Mouse (Mus musculus): ENCODE data around the gene Pnpla8. TPM values are rescaled to one million over a fixed set of nuclear protein-coding genes. Genes with fewer than 3 reads are reported as not detected.

Gene Pnpla8
- polyA plus RNA-seq, 1 experiment from 2014 or later = 69.4 TPM

GRCm38 (mm10) chr12:44329316-44330215 is 108.4 kb downstream of the Pnpla8 start:
- Histone ChIP-seq H3K4me3 (ENCODE audit: low read length) (peak overlapping the region; percentile 73), H3K27me3 (ENCODE audit: control insufficient read depth, insufficient read depth, low read depth, low read length) (peaks cover 3% of the 10 kb centered on the region; the same call in 1 of the 2 replicates), H3K27ac (ENCODE audit: low read length) (peak overlapping the region; percentile 59; the same call in 1 of the 2 replicates), H3K9ac (ENCODE audit: low read length) (peak overlapping the region; percentile 74), H3K36me3 (ENCODE audit: control insufficient read depth, insufficient read depth, low read length) (no peaks in the 10 kb centered on the region), H3K9me3 (ENCODE audit: control insufficient read depth, low read length) (no peaks in the 10 kb centered on the region), H3K4me2 (ENCODE audit: low read depth, low read length) (peak overlapping the region; percentile 98), H3K4me1 (replicated peaks; ENCODE audit: control insufficient read depth, insufficient read depth, low read length) (peaks cover 10% of the 10 kb centered on the region)
- ATAC-seq (ENCODE audit: low read depth) = peak; percentile 49
- under 1% methylated on average over 56 of the region's 61 CpGs for WGBS

DNA sequence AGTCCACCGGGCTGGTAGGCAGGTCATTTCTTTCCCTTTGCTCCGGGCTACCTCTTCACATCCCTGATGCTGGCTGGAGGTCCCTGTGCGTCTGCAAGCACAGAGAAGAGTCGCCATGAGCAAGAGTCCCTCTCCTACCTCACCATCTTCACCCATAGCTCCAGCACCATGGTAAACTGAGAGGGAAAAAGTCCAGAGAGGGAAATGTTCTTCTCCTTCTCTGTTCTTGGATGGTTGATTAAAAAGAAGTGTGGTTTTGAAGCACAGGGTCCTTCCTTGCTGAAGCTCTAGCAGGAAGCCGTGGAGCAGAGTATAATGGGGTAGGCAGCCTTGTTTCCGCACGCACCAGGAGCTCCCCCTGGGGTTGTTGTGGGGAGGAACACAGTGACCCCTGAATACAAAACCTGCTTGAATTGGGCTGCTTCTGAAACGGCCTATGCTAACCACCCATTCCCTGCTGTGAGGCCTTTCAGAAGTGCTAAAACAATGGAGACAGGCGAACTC is 109.1 kb downstream of the Pnpla8 start:
- Histone ChIP-seq H3K4me3 (ENCODE audit: low read length) (peak overlapping the region; percentile 73), H3K9ac (ENCODE audit: low read length) (peak overlapping the region; percentile 74), H3K4me2 (ENCODE audit: low read depth, low read length) (peak overlapping the region; percentile 98), H3K9me3 (ENCODE audit: control insufficient read depth, low read length) (no peaks in the 10 kb centered on the region), H3K27me3 (ENCODE audit: control insufficient read depth, insufficient read depth, low read depth, low read length) (peaks cover 3% of the 10 kb centered on the region; the same call in 1 of the 2 replicates), H3K36me3 (ENCODE audit: control insufficient read depth, insufficient read depth, low read length) (no peaks in the 10 kb centered on the region), H3K27ac (ENCODE audit: low read length) (no peak overlapping the region), H3K4me1 (replicated peaks; ENCODE audit: control insufficient read depth, insufficient read depth, low read length) (peaks cover 10% of the 10 kb centered on the region)
- ATAC-seq (ENCODE audit: low read depth) = no peak
- 3% methylated on average over 9 of the region's 9 CpGs for WGBS

GRCm38 (mm10) chr12:44337136-44337640 is 116.0 kb downstream of the Pnpla8 start:
- Histone ChIP-seq H3K9me3 (ENCODE audit: control insufficient read depth, low read length) (no peaks in the 10 kb centered on the region), H3K9ac (ENCODE audit: low read length) (no peak overlapping the region), H3K36me3 (ENCODE audit: control insufficient read depth, insufficient read depth, low read length) (no peaks in the 10 kb centered on the region), H3K4me2 (ENCODE audit: low read depth, low read length) (no peak overlapping the region), H3K4me3 (ENCODE audit: low read length) (no peak overlapping the region), H3K4me1 (replicated peaks; ENCODE audit: control insufficient read depth, insufficient read depth, low read length) (peaks cover 4% of the 10 kb centered on the region; the same call in 1 of the 2 replicates), H3K27me3 (ENCODE audit: control insufficient read depth, insufficient read depth, low read depth, low read length) (no peaks in the 10 kb centered on the region), H3K27ac (ENCODE audit: low read length) (no peak overlapping the region)
- ATAC-seq (ENCODE audit: low read depth) = no peak
- WGBS = 75% methylated on average over 2 of the region's 2 CpGs

DNA sequence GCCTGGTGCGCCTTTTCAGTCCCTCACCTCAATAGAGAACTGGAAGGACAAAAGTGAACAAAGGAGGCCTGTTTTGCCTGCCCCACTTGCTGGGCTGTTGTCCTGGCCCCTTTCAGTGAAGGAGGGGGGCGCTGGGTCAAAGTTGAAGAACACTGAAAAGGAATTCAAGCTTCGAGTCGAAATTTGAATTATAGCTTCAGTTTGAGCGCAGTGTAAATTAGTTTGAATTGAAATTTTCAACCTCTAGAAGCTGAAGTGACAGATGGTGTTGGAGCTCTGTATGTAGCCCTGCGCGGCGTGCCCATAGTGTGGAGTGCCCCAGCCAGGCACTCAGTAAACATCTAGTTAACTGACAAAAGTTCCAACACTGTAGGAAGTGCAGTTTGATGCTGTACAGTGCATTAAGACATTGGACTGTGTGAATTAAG is 117.0 kb downstream of the Pnpla8 start:
- no peaks in the 10 kb centered on the region for H3K9me3 ChIP-seq (ENCODE audit: control insufficient read depth, low read length)
- no peak overlapping the region for H3K9ac ChIP-seq (ENCODE audit: low read length)
- H3K4me2 ChIP-seq (ENCODE audit: low read depth, low read length) = no peak overlapping the region
- no peak overlapping the region for H3K4me3 ChIP-seq (ENCODE audit: low read length)
- no peak for ATAC-seq (ENCODE audit: low read depth)
- H3K27ac ChIP-seq (ENCODE audit: low read length) = no peak overlapping the region
- WGBS = 46% methylated on average over 8 of the region's 8 CpGs
- no peaks in the 10 kb centered on the region for H3K27me3 ChIP-seq (ENCODE audit: control insufficient read depth, insufficient read depth, low read depth, low read length)
- H3K36me3 ChIP-seq (ENCODE audit: control insufficient read depth, insufficient read depth, low read length) = no peaks in the 10 kb centered on the region
- H3K4me1 ChIP-seq (replicated peaks; ENCODE audit: control insufficient read depth, insufficient read depth, low read length) = peaks cover 4% of the 10 kb centered on the region; the same call in 1 of the 2 replicates

GRCm38 (mm10) chr12:44344075-44344474 is 122.9 kb downstream of the Pnpla8 start:
- no peak for ATAC-seq (ENCODE audit: low read depth)
- 70% methylated on average over 6 of the region's 6 CpGs for WGBS
- no peak overlapping the region for H3K27ac ChIP-seq (ENCODE audit: low read length)

GRCm38 (mm10) chr12:44345251-44345650 is 124.1 kb downstream of the Pnpla8 start:
- 51% methylated on average over 5 of the region's 5 CpGs for WGBS
- Histone ChIP-seq H3K9me3 (ENCODE audit: control insufficient read depth, low read length) (no peaks in the 10 kb centered on the region), H3K27ac (ENCODE audit: low read length) (no peak overlapping the region), H3K27me3 (ENCODE audit: control insufficient read depth, insufficient read depth, low read depth, low read length) (no peaks in the 10 kb centered on the region), H3K9ac (ENCODE audit: low read length) (no peak overlapping the region), H3K36me3 (ENCODE audit: control insufficient read depth, insufficient read depth, low read length) (no peaks in the 10 kb centered on the region), H3K4me2 (ENCODE audit: low read depth, low read length) (no peak overlapping the region), H3K4me1 (replicated peaks; ENCODE audit: control insufficient read depth, insufficient read depth, low read length) (no peaks in the 10 kb centered on the region), H3K4me3 (ENCODE audit: low read length) (no peak overlapping the region)
- no peak for ATAC-seq (ENCODE audit: low read depth)

More at GRCm38 (mm10) chr12:44344075-44344474, 122.9 kb downstream of the Pnpla8 start:
- Histone ChIP-seq H3K4me3 (ENCODE audit: low read length) (no peak overlapping the region), H3K36me3 (ENCODE audit: control insufficient read depth, insufficient read depth, low read length) (no peaks in the 10 kb centered on the region), H3K4me2 (ENCODE audit: low read depth, low read length) (no peak overlapping the region), H3K27me3 (ENCODE audit: control insufficient read depth, insufficient read depth, low read depth, low read length) (no peaks in the 10 kb centered on the region), H3K4me1 (replicated peaks; ENCODE audit: control insufficient read depth, insufficient read depth, low read length) (no peaks in the 10 kb centered on the region), H3K9ac (ENCODE audit: low read length) (no peak overlapping the region), H3K9me3 (ENCODE audit: control insufficient read depth, low read length) (no peaks in the 10 kb centered on the region)

- Histone ChIP-seq H3K4me2 (ENCODE audit: low read depth, low read length) (no peak overlapping the region), H3K4me3 (ENCODE audit: low read length) (no peak overlapping the region), H3K36me3 (ENCODE audit: control insufficient read depth, insufficient read depth, low read length) (no peaks in the 10 kb centered on the region), H3K9ac (ENCODE audit: low read length) (no peak overlapping the region), H3K27me3 (ENCODE audit: control insufficient read depth, insufficient read depth, low read depth, low read length) (no peaks in the 10 kb centered on the region), H3K9me3 (ENCODE audit: control insufficient read depth, low read length) (no peaks in the 10 kb centered on the region), H3K27ac (ENCODE audit: low read length) (no peak overlapping the region), H3K4me1 (replicated peaks; ENCODE audit: control insufficient read depth, insufficient read depth, low read length) (no peaks in the 10 kb centered on the region)
- no peak for ATAC-seq (ENCODE audit: low read depth)
- 89% methylated on average over 3 of the region's 3 CpGs for WGBS
Measured at GRCm38 (mm10) chr12:44346143-44346542, 125.0 kb downstream of the Pnpla8 start.

GRCm38 (mm10) chr12:44355116-44355515 is 133.9 kb downstream of the Pnpla8 start:
- Histone ChIP-seq H3K27ac (ENCODE audit: low read length) (no peak overlapping the region), H3K4me3 (ENCODE audit: low read length) (no peak overlapping the region), H3K9me3 (ENCODE audit: control insufficient read depth, low read length) (no peaks in the 10 kb centered on the region), H3K4me2 (ENCODE audit: low read depth, low read length) (no peak overlapping the region), H3K27me3 (ENCODE audit: control insufficient read depth, insufficient read depth, low read depth, low read length) (no peaks in the 10 kb centered on the region), H3K9ac (ENCODE audit: low read length) (no peak overlapping the region), H3K4me1 (replicated peaks; ENCODE audit: control insufficient read depth, insufficient read depth, low read length) (no peaks in the 10 kb centered on the region), H3K36me3 (ENCODE audit: control insufficient read depth, insufficient read depth, low read length) (no peaks in the 10 kb centered on the region)
- no peak for ATAC-seq (ENCODE audit: low read depth)
- WGBS = 65% methylated on average over 4 of the region's 4 CpGs

- Histone ChIP-seq H3K4me3 (ENCODE audit: low read length) (no peak overlapping the region), H3K9me3 (ENCODE audit: control insufficient read depth, low read length) (no peaks in the 10 kb centered on the region), H3K9ac (ENCODE audit: low read length) (no peak overlapping the region), H3K4me2 (ENCODE audit: low read depth, low read length) (no peak overlapping the region), H3K4me1 (replicated peaks; ENCODE audit: control insufficient read depth, insufficient read depth, low read length) (no peaks in the 10 kb centered on the region), H3K27ac (ENCODE audit: low read length) (no peak overlapping the region), H3K36me3 (ENCODE audit: control insufficient read depth, insufficient read depth, low read length) (no peaks in the 10 kb centered on the region), H3K27me3 (ENCODE audit: control insufficient read depth, insufficient read depth, low read depth, low read length) (no peaks in the 10 kb centered on the region)
- no peak for ATAC-seq (ENCODE audit: low read depth)
- WGBS = 47% methylated on average over 3 of the region's 3 CpGs
Measured at GRCm38 (mm10) chr12:44357460-44357859, 136.3 kb downstream of the Pnpla8 start.
